Mouse (Mus musculus): ENCODE measurements around the gene Atg7.

Atg7 gene

DNA sequence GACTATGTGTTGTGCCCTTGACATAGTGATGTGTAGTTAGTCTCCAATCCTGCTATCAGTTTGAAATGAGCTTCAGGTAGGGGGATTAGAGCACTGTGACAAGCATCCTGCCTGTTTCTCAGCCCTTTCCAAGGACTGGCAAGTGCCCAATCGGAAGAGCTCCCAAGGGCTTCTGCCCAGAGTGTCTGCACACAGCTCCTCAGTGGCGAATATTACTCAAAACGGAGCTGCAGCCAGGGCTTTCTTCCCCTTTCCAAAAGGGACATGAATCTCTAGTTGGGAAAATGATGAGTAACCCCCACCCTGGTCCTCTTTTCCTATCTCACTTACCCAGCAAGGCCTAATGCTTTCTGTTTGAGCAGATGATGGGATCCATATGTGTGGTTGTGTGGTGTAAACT lies 90.8 kb downstream of the Atg7 start:
- DNase-seq (ENCODE audit: low read depth, low spot score) = no peak

- no peak for DNase-seq (ENCODE audit: low read depth, low spot score)
Observed at GRCm38 (mm10) chr6:114735054-114735453, 92.2 kb downstream of the Atg7 start.

- DNase-seq (ENCODE audit: low read depth, low spot score) = no peak
Observed at GRCm38 (mm10) chr6:114736355-114736754, 93.5 kb downstream of the Atg7 start.

DNA sequence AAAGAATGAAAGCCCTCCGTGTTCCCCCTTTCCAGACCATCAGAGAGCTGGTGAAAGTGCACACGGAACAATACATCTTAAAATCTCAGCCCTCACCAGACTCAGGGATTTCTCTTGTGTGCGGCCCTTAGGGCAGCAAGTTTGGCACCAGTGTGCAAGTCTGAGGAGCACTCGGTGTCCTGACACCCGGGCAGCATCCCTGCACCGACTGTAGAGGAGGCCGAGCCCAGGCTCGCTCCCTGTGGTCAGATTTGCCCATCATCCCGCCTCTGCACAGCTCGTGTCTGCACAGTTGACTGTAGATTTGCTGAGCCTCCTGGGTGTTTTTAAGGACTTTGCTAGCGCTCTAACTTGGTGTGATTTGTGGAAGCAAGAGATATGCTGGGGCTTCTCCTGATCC lies 94.3 kb downstream of the Atg7 start:
- DNase-seq (ENCODE audit: low read depth, low spot score) = no peak

DNA sequence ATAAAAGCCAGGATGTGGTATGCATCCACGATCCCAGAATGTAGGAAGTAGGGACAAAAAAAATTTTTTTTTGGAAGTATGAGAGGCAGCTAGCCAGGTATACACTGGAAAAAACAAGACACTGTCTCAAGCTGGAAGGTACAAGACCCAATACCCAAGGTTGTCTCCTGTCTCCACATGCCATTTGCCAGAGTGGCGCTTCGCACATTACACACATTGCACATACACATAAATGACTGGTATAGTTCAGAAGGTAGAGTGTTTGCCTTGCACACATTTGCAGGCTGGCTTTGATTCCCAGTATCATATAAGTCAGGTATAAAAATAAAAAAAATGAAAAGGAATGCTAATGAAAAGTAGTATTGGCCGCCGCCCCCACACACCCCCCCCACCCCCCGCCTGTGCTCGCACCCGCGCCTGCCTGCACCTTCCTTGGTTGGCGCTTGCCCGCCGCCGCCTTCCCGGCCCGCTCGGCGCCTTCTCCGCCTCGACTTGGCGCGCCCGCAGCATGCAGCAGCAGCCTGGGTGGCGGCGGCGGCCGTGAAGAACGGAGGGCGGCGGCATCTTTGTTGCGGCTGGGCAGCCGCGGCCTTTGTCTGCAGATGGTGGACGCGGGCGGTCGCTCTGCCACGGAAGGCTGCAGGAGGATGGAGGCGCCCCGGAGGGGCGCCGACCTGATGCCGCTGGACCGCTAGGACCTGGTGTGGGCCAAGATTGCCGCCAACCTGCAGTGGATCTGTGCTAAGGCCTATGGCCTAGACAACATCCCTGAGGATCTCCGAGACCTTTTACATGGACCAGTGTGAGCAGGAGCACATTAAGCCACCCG lies 95.2 kb downstream of the Atg7 start:
- peak; percentile 54 for DNase-seq (ENCODE audit: low read depth, low spot score)

GRCm38 (mm10) chr6:114738760-114739112 lies 95.8 kb downstream of the Atg7 start:
- DNase-seq (ENCODE audit: low read depth, low spot score) = no peak

DNA sequence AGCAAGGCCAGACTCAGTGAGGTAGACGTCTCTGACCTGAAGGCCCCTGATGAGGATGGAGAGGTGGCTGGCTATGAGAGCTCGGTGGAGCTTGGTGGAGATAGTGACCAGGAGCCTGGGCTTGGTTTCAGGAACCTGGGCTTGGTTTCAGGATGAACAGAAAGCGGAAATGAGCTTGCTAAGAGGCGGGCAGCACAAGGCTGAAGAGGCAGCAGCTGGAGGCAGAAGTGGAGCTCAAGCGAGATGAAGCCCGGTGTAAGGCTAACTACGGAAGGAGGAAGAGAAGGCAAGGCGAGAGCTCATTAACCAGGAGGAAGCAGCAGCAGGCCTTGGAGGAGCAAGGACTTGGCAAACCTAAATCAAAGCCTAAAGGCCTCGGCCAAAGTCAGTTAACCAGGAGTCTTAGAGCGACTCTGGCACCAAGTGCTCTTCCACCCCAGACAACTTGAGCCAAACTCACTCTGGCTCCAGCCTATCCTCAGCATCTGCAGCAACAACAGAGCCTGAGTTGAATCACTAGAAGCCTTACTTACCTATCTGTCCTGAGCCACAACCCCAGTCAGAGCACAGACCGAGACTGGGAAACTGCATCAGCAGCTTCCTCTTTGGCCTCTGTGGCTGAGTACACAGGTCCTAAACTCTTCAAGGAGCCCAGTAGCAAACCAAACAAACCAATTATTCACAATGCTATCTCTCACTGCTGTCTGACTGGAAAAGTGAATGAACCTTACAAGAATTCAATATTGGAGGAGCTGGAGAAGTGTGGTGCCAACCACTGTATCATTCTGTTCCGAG lies 99.5 kb downstream of the Atg7 start:
- peak; percentile 40 for DNase-seq (ENCODE audit: low read depth, low spot score)

DNA sequence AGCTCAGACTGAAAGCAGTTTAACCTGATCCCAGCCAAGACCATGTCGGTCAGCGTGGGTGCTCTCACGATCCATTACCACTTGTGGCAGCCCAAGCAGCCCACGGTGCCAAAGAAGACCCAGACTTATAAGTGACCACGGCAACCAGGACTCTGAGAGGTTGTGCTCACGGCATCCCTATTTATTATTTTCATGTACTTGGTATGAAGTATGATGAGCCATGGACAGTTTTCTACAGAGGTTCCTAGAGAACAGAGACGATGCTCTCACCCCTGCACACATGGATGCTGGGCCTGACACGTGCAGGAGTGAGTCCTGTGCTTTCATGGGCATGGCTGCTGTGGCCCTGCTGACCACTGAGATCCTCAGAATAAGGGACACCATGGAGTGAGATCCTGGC lies 100.2 kb downstream of the Atg7 start:
- DNase-seq (ENCODE audit: low read depth, low spot score) = no peak

DNA sequence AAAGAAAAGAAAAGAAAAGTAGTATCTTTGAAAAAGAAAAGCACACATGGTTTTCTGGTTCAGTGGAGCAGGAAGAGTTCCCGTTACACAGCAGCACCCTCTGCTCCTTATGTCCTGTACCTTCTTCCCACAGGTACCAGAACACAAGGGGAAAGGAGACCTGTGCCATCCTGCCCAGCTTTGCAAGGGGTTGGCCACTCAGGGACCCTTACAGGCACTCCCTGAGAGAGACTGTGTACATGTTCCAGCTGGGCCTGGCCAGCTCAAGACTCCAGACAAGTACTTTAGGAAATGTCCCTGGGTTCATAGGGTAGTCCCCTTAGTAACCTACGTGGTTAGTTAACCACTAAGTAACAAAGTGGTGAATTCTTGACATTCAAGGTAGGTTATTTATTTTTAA lies 100.9 kb downstream of the Atg7 start:
- DNase-seq (ENCODE audit: low read depth, low spot score) = no peak

GRCm38 (mm10) chr6:114746439-114746974 lies 103.6 kb downstream of the Atg7 start:
- no peak for DNase-seq (ENCODE audit: low read depth, low spot score)

DNA sequence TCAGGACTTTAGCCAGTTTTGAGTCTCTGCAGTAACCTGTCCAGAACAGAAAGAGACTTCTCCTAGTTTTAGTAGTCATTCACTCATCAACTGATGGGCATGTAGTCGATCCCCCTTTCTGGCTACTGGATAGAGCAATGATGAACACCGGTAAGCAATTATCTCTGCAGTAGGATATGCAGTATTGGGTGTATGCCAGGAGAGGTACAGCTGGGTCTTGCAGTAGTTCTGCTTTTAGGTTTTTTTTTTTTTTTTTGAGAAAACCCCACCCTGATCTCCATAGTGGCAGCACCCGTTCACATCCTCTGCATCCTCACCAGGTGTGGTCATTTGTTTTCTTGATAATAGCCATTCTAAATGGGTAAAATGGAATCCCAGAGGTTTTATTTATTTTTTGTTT lies 105.5 kb downstream of the Atg7 start:
- DNase-seq (ENCODE audit: low read depth, low spot score) = no peak

- DNase-seq (ENCODE audit: low read depth, low spot score) = no peak
Observed at GRCm38 (mm10) chr6:114748882-114749281, 106.0 kb downstream of the Atg7 start.

DNA sequence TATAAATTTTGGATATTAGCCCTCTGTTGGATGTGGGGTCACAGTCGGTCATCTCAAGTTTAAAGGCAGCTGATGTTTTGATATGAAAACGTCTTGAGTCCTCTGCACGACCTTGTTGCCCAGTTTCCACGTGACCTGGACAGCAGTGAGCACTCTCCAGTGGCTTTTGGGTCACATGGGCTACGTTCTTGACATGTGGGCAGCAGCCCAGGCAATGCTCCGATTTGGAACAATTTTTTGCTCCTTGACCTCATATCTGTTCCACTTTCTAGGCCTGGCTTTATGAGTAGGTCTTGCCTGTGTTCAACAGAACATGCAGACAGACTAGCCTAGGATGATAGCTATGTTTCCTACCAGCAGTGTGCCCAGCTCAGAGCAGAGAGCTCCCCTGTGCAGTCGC lies 115.9 kb downstream of the Atg7 start:
- no peak for DNase-seq (ENCODE audit: low read depth, low spot score)

GRCm38 (mm10) chr6:114766314-114766713 lies 123.4 kb downstream of the Atg7 start:
- no peak for DNase-seq (ENCODE audit: low read depth, low spot score)

- DNase-seq (ENCODE audit: low read depth, low spot score) = no peak
Observed at GRCm38 (mm10) chr6:114767710-114768109, 124.8 kb downstream of the Atg7 start.

DNA sequence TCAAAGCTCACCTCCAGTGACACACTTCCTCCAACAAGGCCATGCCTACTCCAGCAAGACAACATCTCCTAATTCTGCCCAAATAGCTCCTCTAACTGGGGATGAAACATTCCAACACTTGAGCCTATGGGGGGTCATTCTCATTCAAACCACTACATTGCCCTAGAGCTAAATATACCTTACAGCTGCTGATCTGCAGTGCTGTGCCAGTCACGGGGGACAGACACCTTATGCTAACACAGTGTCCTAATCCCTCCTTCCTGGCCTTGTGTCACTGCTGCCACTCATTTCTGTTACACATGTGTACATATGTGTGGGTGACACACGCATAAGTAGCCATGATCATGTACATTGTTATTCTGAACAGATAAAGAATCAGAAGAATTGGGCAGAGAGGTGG lies 127.4 kb downstream of the Atg7 start:
- DNase-seq (ENCODE audit: low read depth, low spot score) = no peak

GRCm38 (mm10) chr6:114771502-114771901 lies 128.6 kb downstream of the Atg7 start:
- DNase-seq (ENCODE audit: low read depth, low spot score) = peak; percentile 71

GRCm38 (mm10) chr6:114775210-114775609 lies 132.3 kb downstream of the Atg7 start:
- no peak for DNase-seq (ENCODE audit: low read depth, low spot score)

- no peak for DNase-seq (ENCODE audit: low read depth, low spot score)
Observed at GRCm38 (mm10) chr6:114777872-114778271, 135.0 kb downstream of the Atg7 start.

GRCm38 (mm10) chr6:114778650-114779049 lies 135.8 kb downstream of the Atg7 start:
- DNase-seq (ENCODE audit: low read depth, low spot score) = no peak

DNA sequence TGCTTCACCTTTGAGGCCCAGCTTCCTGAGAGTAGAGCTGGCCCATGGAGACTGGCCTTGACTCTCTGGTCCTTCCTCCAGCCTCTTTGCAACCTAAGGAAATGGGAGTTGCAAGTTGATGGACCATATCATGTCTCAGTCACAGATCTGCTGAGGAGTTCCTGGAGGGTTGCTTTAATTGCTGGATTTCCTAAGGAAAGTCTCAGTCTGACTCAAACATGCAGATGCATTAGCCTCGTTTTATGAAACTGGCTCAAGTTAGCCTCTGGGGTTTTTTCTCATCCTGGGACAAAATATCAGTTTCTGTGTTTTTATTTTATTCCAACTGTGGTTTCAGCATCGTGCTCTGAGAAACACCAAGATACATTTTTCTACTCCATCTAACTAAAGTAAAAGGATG lies 137.7 kb downstream of the Atg7 start:
- DNase-seq (ENCODE audit: low read depth, low spot score) = no peak

DNA sequence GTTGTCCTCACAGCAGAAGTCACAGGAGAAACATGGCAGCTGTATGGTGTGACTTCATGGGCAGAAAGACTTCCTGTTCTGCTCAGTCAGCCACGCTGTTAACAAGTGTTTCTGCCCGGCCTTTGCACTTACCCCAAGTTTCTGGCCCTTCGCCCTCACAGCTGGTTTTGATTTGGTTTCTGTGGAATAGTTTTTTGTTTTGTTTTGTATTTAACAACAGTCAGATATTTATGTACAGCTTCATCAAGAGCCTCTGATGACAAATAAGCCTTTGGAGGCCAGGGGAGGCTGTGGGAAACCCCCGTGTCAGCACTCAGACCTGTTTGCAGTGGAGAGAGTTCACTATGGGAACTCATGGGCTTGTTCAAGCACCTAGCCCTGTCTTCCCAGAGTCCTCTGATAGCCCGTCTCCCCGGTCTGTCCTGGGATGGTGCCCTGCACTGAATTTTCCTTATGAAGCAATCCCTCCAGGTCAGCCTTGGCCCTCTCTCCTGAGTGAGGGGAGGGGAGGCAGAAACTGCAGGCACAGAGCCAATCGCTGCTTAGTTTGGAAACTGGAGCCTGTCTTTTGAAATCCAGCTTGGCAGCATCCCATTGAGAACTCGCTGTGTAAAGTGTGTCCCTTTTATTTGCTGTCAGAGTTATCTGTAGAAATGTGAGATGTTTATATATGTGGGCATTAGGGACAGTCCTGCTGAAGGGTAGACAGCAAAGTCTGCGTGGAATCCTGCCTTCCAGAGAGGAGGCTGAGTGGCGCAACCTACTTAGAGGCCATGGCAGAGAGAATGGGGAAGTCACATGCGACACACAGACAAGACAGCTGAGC lies 138.7 kb downstream of the Atg7 start:
- DNase-seq (ENCODE audit: low read depth, low spot score) = peak; percentile 41
